Mouse (Mus musculus) right cerebral cortex, postnatal 36 days (tissue): ENCODE data around the gene 2610001J05Rik.
"Not testable (repeated sequence)": the region's sequence is repeated elsewhere in the genome, so short reads cannot be mapped to it uniquely, and the experiment has no call there.

Experiments
- DNase-seq, 2 experiments: peaks; one replicate each; pipeline ENCODE4 v3.0.0; 2022; ENCODE audit warnings: low spot score in 2 of 2, mixed read lengths in 1 of 2

2610001J05Rik gene

DNA sequence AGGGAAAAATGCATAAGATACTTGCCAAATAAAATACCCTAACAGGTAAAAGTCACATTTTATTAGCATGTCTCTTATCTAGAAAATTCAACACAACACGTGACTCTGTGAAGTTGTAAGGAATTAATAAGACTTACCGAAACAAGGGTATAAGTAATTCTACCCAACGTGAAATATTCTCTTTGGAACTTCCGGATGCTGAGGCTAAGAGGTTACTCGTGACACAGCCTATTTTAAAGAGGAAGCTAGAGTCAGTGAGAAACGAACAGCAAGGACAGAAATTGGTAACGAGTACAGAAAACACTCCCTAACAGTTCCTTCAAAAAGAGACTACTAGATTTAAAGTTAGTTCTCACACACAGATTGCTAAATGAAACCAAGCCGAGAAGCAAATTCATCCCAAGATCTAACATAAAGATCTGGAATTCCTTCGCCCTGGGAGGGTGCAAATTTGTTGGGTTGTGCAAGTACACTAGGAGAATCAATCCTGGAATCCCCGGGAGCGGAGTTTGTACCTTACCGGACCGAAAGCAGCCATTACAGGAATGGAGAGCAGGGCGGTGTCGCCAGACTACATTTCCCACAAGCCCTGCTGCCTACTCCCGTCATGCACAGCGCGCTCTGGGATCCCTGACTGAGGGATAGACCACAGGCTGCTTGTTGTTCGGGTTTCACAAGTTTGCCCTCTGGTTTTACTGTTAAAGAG lies at the start of gene 2610001J05Rik:
TSS of gene 2610001J05Rik (minus strand) at position 600 of the 706 bp plus-strand sequence.
- peak; percentile 90 to 91 for DNase-seq

DNA sequence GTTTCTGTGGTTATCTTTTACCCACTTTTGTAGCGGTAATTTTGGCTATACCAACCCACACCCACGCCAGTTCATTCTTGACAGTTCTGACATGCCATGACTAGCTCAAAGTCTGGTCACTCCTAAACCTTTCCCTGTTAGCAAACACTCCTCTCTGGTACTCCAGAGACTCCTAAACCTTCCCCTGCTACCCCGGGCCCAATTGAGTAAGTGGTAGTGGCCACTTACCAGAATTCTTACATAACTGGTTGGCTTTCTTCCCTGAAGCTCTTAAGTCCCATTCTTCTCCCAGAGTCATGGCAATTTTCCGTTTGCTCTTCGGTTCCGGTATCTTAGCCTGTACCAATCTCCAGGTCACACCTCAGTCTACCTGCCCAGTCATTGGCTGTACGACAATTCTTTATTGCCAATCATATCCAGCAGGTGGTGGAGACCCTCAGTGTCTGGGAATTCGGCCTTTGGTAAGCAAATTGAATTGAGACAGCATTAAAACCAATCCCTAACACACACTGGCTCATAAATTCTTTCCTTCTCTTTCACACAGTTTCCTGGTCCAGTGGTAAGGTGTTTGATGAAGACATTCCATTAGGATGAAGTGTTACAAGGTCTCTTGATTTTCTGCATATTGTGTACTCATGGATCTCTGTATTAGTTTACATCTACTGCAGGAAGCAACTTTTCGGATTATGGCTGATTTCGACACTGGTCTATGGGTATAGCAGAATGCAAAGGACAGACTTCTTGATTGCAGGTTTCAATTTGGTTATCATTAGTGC lies 38.6 kb upstream of the 2610001J05Rik start:
- no peak for DNase-seq

DNA sequence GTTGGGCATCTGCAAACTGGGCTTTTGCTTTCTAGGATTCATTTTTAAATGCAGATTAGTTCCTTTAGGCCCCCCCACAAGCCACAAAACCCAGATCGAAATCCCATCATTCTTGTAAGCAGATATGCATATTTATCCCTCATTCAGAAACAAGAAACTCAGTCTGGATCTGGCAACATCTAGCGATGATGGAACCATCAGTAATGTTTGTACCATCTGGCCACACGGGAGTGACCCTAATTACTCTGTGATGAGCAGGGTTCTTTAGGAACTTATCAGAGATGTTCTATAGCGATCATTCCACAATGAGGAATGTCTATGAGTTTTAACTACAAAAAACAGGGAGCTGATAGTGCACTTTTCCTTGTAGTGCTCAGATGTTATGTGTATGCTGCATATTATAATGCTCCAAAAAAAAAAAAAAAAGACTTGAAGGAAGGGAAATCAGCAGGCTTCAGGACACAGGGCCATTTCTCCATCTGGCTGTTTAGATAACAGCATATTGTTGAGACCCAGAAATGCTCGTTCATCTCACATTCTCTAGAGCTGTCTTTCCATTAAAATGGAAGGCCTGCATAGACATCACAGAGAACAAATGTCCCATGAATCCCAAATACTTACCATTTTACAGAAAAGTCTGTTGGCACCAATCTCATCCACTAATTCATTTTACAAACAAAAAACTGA lies 31.8 kb upstream of the 2610001J05Rik start:
- DNase-seq: no peak

DNA sequence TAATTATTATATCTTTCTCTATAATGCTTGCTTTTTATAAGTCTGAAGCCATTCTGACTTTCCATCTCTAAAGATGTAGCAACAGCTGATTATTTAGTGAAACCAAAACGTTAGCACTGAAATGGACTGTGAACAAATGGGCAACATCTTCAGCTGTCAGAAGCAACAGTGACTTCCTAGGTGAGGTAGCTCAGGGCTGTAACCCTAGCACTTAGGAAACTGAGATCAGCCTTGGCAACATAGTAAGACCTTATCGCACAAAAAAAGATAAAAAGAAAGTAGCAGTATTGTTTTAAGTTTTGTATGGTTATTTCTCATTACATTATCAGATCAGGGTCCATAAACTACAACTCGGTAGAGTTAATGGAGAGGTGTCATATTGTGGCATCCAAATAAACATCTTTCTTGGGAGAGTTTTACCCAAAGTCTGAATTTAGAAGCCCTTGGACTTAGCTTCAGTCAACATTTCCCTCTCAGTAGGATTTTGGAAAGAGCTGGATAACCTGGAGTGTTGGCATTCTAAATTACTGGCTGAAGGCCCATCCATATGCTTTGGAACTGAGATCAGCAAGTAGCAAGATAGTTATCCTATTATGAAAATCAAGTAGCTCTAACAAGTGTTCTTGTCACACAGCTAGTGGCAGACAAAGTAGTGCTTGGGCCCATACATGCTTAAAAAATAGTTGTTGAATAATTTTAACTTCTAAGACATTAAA lies 13.7 kb upstream of the 2610001J05Rik start:
- no peak for DNase-seq

DNA sequence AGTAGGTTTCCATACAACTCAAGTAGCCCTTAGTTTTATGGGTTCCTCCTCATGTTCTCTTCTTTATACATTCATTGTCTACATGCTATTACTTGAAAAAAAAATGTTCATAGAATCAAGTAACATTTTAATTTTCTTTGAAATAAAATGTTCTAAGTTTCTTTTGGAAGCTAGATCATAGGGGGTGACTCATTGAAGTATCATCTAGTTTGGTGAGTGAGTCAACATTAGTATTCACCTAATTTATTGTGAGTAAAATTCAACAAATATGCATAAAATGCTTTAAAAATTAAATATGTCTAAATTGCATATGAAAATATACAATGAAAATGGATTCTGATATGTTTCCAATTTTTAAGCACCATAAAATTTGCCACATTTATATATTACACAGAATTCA lies 11.6 kb upstream of the 2610001J05Rik start:
- no peak for DNase-seq

DNA sequence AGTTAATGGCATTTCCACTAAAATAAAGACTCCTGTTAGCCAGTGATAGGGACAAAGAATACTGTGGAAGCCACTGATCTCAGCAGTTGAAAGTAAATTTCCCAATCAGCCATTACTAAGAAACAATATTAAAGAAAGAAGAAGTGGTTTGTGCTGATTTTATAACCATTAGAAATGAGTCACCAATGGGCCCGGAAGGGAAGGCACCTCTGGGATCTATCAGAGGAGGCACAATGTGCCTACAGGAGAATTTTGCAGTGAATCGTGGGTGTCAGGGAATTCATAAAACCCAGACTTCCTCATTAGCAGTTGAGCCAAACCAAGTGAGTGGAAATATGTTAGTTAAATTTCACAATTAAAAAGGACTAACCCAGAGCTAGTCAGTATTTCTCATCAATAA lies 2.6 kb upstream of the 2610001J05Rik start:
- DNase-seq: no peak

DNA sequence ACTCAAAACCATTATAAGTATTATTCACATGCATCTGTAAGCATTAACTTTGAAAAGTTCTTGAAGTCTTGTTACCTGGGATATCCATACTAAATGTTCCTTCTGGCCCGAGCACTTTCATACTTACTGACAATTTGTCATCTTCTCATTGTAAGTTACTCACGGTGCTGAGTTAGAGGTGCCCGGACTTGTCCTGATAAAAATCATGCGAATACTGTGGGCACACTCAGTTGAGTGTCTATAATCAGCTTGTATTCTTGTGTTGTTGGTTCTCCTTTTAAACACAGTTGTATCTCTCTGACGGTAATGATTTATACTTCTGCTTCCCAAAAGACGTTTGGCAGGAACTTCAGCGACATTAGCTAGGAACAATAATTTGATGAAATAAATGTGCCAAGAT lies 758 bp upstream of the 2610001J05Rik start:
- DNase-seq: no peak

DNA sequence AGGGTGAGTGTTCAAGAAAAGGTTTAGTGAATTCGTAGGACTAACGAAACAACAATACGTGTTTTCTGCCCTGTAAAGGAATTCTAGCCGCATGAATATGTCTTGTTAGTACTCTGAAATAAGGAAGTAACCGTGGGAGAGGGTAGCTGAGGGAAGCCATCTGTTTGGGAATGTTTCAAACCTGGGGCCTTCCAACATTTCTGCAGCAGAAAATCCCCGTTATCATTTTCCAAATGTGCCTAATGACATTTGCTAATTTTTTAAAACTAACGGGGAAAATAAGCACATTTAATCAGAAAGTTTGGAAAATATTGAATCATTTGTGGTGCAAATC lies 274 bp upstream of the 2610001J05Rik start:
- no peak for DNase-seq

DNA sequence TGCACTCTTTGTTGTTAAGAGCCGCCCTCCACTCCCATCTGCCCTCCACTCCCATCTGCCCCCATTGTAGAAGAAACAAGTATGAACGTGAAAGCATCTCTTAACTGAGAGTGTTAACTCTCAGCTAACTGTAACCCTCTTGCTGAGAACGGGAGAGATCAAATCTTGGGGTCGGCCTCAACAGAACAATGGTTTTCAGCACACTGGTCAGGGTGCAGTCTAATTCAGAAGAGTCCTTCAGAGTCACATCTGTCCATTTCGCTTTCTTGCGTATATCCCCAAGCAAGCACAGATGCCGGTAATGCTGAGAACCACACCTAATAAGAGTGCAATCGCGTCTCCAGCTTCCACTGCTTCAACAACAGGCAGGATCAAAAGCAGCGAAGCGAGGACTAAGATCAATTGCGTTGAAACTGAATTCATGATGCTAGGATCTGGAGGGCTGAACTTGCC lies 1.0 kb downstream of the 2610001J05Rik start:
- DNase-seq: no peak

DNA sequence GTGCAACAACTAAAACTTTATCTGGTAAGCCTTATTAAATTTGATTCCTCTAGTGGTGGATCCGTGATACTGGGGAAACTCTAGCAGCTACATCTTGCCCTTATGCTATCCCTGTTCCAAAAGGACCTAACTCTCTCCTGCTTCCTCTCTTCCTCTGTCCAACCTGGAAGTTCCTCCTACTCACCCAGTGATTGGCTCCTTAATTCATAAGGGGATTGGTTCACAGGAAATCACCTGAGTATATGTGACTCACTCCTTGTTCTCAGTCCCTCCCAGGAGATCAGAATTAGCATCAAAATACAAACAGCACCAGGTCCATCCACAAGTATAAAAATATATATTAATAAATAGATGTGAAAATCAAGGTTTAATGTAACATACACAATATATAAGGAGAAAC lies 10.7 kb downstream of the 2610001J05Rik start:
- DNase-seq: no peak

DNA sequence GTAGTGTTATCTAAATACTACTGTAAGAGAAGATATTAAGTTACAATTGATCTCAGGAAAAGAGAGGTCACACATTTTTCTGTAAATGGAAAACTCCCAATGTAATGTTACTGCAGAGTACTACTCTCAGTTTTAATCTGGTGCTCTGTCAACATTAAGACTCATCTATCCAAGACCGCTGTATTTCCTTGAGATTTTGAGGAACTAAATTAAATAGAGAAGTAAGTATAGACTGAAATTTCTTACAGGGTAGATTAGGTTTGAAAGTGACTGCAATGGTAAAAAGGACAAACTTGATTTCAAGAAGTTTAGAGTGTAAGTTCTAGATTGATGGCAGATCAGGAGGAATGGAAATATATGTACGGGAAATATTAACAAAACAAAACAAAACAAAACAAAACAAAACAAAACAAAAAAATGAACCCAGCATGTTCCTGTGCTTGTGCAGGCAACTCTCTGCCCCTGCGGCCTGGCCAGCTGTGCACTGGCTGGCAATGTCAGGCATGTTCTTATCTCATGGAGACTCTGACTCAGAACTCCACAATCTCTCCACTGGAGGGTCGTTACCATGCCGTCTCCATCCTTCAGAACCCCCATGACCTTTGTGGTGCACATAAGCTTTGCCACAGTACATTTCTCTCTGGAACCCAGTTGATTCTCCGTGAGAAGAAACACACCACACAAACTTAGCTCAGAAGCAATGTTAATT lies 11.3 kb downstream of the 2610001J05Rik start:
- DNase-seq: no peak

DNA sequence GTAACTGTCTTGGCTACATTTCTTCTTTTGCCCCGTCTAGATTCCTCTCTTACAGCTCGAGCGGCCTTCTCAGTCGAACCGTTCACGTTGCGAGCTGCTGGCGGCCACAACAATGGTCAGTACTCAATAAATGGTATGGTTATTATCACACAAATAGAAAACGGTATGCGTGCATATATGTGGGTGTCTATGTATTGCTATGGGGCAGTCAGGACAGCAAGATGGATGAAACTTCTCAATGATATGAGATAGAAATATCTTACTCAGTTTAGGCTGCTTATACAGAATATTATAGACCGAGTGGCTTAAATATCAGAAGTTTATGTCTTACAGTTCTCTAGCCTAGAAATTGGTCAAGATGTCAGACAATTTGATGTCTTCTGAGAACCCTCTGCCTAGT lies 17.1 kb downstream of the 2610001J05Rik start:
- no peak for DNase-seq

DNA sequence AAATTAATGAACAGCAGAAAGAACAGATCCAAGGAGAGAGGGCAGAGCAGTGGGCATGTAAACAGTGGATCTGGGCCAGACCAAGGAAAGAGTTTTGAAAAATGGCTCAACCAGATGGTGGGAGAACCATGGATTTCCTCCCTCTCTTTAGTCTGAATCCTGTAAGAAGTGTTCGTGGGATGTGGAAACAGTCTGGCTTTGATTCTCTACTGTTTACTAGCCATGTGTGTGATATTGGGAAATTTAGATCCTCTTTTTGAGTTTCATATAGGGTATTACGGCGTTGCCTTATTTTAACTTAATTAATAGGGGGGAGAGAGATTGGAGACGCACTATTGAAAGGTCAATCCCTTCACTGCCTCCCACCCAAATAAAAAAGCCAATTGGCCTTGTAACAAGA lies 18.1 kb downstream of the 2610001J05Rik start:
- DNase-seq: no peak

DNA sequence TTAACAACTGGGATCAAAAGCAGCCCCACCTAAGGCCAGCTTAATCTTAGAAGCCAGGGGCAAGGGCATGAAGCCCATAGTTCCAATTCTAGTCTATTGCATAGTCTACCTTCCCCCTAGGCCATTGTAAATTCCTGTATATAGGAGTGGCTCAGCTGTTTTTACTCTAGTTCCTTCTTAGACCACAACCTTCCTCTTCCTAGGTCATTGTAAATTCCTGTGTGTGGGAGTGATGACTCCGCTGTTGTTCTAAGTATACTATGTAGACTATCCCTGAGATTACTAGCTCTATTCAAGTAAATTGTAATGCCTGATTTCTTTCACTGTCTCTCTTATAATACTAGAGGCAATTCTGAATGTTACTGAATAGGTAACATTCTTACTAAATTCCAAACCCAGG lies 25.3 kb downstream of the 2610001J05Rik start:
- DNase-seq: not testable (repeated sequence)

DNA sequence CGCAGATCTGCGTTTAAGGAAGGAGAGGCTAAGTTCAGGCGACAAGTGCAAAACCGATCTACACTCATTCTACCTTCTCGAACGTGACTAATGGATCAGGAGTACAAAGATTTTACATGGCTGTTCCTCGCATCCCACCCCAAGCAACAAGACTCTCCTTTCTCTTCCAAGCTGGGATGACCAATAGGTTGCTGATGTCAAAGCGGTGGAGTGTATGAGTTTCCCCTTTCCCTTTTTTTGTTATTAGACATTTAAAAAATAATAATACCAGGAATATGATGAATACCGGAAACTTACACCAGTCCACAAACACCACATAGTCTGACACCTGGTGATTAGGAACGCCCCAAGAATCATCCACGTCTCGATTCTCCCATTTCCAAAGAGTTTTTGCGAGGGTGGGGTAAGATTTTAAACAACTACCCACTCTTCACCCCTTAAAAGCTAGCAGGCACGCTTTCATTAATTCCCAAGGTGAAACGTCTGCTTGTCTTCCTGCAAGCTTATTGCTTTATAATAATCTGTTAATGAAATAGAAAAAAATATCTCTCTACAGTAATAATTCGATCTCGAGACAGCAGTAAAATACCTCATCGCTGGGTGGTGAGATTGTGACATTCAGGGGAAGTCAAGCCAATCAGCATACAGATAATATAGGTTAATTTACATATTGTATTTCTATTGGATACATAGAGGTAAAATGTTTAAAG lies 31.8 kb downstream of the 2610001J05Rik start, which contains the start of gene Gpr85:
TSS of gene Gpr85 (minus strand) at position 598 of the 710 bp plus-strand sequence.
- peak in 1 of 2 experiments; percentile 21 for DNase-seq

DNA sequence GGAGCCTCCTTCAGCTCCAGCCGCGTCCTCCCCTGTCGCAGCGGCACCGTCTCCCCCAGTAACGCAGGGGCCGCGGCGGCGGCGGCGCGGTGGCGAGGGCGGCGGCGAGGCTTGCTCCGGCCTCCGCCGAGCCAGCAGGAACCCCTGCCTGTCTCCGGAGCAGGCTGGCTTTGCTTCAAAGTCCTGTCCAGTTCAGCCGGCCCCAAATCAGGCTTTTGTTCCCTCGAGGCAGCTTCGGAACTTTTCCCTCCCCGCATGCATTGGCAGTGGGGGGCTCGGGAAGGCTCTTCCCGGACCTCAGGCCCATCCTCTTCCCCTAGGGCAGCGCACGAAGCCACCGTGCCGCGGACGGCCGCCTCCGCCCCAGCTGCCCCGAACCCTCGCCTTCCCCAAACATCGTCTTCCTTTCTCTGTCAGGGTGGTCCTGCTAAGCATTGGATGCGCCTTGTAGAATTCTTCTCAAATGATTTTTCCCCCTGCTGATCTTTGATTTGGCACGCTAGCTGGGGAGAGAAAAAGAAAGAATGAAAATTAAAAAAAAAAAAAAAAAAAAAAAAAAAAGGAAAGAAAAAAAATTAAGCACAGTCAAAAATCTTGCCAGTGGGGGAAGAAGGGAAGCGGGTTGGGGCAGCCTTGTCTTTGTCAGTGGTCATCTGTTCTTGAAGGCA lies 32.5 kb downstream of the 2610001J05Rik start:
- peak; percentile 78 to 80 for DNase-seq

DNA sequence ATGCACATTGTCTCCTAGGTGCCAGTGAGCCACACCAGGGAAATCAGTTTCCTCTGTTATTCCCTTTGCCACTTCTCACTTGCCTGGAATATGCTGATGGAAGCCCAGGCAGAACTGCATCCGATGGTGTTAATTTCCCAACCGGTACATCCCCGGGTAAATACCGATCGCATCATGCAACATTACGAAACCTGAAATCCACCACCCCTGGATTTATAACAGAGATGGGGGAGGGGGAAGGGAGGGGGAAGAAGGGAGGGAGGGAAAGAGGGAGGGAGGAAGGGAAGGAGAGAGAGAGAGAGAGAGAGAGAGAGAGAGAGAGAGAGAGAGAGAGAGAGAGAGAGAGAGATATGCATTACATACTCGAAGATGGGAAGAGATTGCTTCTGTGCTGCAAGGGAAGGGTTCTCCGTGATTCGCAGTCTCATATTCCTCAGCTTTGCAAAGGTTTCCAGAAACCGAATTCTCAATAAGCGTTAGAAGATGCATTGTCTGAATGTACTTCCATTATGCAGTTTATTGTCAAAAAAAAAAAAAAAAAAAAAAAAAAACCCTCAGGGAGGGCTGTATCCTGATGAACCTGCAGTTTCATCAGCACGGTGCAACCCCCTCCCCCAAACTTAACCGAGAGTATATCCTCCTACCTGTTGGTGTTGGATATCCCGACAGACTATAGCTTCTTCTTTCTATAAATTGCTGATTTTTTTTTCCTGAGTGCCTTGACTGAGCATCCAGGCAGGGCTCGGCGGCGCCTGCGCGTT lies 33.2 kb downstream of the 2610001J05Rik start:
- peak in 1 of 2 experiments; percentile 4 for DNase-seq

DNA sequence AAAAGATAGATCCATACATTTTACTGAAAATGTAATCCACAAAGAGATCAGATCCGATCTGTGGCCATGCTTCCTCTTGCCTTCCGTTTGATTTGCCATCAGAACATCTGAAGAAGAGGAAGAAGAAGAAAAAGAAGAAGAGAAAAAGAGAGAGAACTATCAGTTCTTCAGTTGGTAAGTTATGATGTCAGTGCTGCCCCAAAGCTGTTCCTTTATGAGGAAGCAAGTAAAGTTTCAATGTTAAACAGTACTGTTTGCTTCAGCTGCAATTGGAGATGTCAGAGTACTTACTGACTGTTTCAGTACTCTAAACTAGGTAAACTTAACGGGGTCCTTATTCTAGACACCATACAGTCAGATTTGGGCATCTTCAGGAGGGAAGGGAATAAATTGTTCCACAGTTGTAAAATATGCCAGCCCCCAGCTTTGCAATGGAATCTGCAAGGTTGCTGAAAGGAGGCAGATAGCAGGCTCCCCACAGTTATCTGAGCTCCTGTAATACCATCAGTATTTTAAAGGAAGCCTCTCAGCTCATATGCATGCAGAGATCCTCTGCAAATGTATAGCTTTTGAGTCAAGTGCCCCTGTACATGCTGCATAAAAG lies 34.2 kb downstream of the 2610001J05Rik start:
- DNase-seq: no peak
